Mouse (Mus musculus) spleen, adult 2 months (tissue): ENCODE results near the gene Hmga1b.

Source experiments
- CTCF ChIP-seq: fragments of 200-500 bp; IDR thresholded peaks from 2 replicates; pipeline ENCODE4 v1.5.1; 2011; ENCODE audit warnings: mild to moderate bottlenecking, inconsistent platforms; ENCODE audit not compliant: insufficient read depth, insufficient read length, insufficient replicate concordance; ENCODE audit errors: extremely low read depth
- POLR2A ChIP-seq: fragments of 200-500 bp; IDR thresholded peaks from 2 replicates; pipeline ENCODE4 v1.6.1; 2011; ENCODE audit warnings: low read depth, low read length, inconsistent platforms

DNA sequence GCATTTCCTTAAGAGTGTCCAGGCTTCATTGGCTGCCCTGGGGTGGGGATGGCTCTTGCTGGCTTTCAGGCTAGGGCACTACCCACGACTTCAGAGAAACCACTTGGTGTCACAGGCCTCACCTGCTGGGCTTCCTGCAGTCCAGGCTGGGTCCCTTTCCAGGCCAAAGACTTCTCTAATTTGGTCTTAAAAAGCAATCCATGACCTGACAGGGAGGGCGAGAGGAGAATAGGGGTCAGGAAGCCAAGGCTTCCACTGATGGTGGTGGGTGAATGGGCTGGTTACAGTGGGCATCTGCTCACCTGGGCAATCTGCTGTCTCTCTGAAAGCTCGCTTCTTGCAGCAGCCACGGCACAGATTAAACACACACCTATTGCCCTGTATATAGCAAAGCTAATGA is 26.8 kb downstream of the Hmga1b start:
- TF ChIP-seq CTCF (no peak), POLR2A (no peak)
